8 mouse cellular contexts compared by ENCODE assay signal in genomic region chr2:102258682-102259081, GRCm38 (mm10).
DNase-seq lines count a peak whose midpoint lies in the region; ATAC-seq and TF ChIP-seq lines count a peak whose summit lies in the region.

No protein-coding gene starts in this region.

- DNase-seq in forebrain, embryonic 10.5 days (ENCODE audit: extremely low spot score, low spot score), result no peak
- DNase-seq in retina, postnatal 1 day, result peak; percentile 30
- DNase-seq in retina, embryonic 14.5 days (ENCODE audit: low spot score), result no peak
- DNase-seq in limb, embryonic 14.5 days (ENCODE audit: low spot score), result no peak
- DNase-seq in layer of hippocampus, postnatal 36 days, result no peak
- no peak for DNase-seq in adrenal gland, postnatal 4 days (ENCODE audit: low spot score in 2 of 2)
- DNase-seq in kidney, adult 18-20 months, result no peak

- ATAC-seq in forebrain, embryonic 13.5 days, result 0 out of 2 replicates have a peak, but pooled peaks have one; percentile 48
- ATAC-seq in limb, embryonic 14.5 days (ENCODE audit: low FRiP score, low read depth), result no peak

- peaks cover 7% of the 10 kb centered on the region; the same call in 1 of the 2 replicates for H3K27me3 ChIP-seq in forebrain, embryonic 13.5 days
- H3K27me3 ChIP-seq in forebrain, embryonic 10.5 days (ENCODE audit: poor library complexity, severe bottlenecking), result peaks cover 56% of the 10 kb centered on the region
- no peaks in the 10 kb centered on the region for H3K27me3 ChIP-seq in limb, embryonic 14.5 days (ENCODE audit: control insufficient read depth, insufficient read depth, low read length)

- no peak overlapping the region for H3K9ac ChIP-seq in forebrain, embryonic 13.5 days
- no peak overlapping the region for H3K9ac ChIP-seq in limb, embryonic 14.5 days (ENCODE audit: low read depth, low read length, severe bottlenecking)

- H3K4me1 ChIP-seq in forebrain, embryonic 13.5 days, result peaks cover 28% of the 10 kb centered on the region
- peaks cover 20% of the 10 kb centered on the region for H3K4me1 ChIP-seq in forebrain, embryonic 10.5 days
- peaks cover 22% of the 10 kb centered on the region for H3K4me1 ChIP-seq in limb, embryonic 14.5 days (ENCODE audit: control insufficient read depth, insufficient read depth, low read length)

- TF ChIP-seq POLR2A in limb, embryonic 14.5 days (IDR thresholded peaks at IDR 0.05; ENCODE audit: borderline replicate concordance, extremely low read depth, insufficient read depth, insufficient read length), result no peak

- no peaks in the 10 kb centered on the region for H3K9me3 ChIP-seq in forebrain, embryonic 13.5 days (replicated peaks)
- H3K9me3 ChIP-seq in forebrain, embryonic 10.5 days, result no peaks in the 10 kb centered on the region
- H3K9me3 ChIP-seq in limb, embryonic 14.5 days (ENCODE audit: control insufficient read depth, low read length), result no peaks in the 10 kb centered on the region

- H3K4me2 ChIP-seq in forebrain, embryonic 13.5 days, result peak overlapping the region; percentile 39; the same call in 1 of the 2 replicates
- H3K4me2 ChIP-seq in limb, embryonic 14.5 days (replicated peaks; ENCODE audit: low read depth, low read length, severe bottlenecking), result peak overlapping the region; percentile 41; the same call in 1 of the 2 replicates

- no peaks in the 10 kb centered on the region for H3K36me3 ChIP-seq in forebrain, embryonic 13.5 days (ENCODE audit: poor library complexity, severe bottlenecking)
- no peaks in the 10 kb centered on the region for H3K36me3 ChIP-seq in forebrain, embryonic 10.5 days (replicated peaks)
- no peaks in the 10 kb centered on the region for H3K36me3 ChIP-seq in limb, embryonic 14.5 days (ENCODE audit: control insufficient read depth, insufficient read depth, low read length)

- no peak overlapping the region for H3K27ac ChIP-seq in forebrain, embryonic 13.5 days
- no peak overlapping the region for H3K27ac ChIP-seq in forebrain, embryonic 10.5 days
- no peak overlapping the region for H3K27ac ChIP-seq in limb, embryonic 14.5 days (replicated peaks; ENCODE audit: low read depth, low read length)

- 26% methylated on average over 8 of the region's 8 CpGs for WGBS in forebrain, embryonic 13.5 days
- WGBS in forebrain, embryonic 10.5 days, result 36% methylated on average over 8 of the region's 8 CpGs
- 28% methylated on average over 8 of the region's 8 CpGs for WGBS in limb, embryonic 14.5 days

- no peak overlapping the region for H3K4me3 ChIP-seq in forebrain, embryonic 13.5 days
- no peak overlapping the region; the same call in 1 of the 2 replicates for H3K4me3 ChIP-seq in forebrain, embryonic 10.5 days
- no peak overlapping the region for H3K4me3 ChIP-seq in limb, embryonic 14.5 days (replicated peaks; ENCODE audit: low read length)
